Mouse (Mus musculus): ENCODE results near the gene Hspa12a.

Gene Hspa12a

DNA sequence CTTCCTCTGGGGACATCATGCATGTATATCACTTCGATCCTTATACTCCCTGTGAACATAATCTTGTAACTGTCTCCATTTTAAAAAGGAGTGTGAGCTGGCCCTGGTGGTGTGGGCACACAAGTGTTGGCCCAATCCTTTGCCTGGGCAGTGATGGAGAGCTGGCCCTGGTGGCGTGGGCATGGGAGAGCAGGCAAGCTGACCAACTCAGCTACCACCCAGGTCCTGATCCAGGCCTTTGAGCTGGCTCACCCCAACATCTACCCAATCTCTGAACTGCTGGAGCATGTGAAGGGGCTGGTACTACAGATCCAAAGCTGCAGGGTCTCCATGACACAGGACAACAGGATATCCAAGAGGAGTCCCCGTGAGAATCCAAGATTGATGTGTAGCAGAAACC is 120.2 kb downstream of the Hspa12a start:
- DNase-seq (ENCODE audit: low spot score), result peak; percentile 40

DNA sequence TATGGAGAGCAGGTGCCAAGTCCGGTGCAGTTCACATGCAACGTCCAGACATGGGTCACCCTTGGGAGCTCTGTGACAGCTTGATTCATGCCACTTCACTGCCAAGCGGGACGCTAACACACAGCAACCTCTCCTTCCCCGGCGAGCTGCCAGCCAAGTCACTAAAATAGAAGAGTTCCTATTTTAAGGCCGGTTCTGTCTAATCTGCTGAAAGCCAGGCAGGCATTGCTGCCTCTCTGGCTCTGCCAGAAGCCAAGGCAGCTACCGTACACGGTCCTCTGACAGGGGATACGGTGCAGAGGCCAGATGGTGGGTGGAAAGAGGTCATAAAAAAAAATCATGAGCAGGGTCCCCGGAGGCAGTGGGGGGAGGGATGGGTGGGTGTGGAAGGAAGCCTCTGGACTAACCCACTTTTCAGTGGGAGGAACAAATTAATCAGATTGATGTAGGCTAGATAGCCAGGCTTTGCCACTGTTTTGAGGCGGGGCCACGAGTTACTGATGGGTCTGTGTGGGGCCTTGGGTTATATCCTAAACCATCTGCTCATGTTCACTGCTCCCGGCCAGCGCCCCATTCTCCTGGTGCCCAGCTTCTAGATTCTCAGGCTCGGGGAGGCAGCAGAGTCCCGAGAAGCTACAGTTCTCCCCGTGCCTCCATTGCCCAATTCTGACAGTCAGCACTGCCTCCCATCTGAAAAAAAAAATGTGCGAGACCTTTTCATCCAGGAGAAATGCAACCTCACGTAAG is 120.8 kb downstream of the Hspa12a start:
- peak; percentile 90 for DNase-seq (ENCODE audit: low spot score)

DNA sequence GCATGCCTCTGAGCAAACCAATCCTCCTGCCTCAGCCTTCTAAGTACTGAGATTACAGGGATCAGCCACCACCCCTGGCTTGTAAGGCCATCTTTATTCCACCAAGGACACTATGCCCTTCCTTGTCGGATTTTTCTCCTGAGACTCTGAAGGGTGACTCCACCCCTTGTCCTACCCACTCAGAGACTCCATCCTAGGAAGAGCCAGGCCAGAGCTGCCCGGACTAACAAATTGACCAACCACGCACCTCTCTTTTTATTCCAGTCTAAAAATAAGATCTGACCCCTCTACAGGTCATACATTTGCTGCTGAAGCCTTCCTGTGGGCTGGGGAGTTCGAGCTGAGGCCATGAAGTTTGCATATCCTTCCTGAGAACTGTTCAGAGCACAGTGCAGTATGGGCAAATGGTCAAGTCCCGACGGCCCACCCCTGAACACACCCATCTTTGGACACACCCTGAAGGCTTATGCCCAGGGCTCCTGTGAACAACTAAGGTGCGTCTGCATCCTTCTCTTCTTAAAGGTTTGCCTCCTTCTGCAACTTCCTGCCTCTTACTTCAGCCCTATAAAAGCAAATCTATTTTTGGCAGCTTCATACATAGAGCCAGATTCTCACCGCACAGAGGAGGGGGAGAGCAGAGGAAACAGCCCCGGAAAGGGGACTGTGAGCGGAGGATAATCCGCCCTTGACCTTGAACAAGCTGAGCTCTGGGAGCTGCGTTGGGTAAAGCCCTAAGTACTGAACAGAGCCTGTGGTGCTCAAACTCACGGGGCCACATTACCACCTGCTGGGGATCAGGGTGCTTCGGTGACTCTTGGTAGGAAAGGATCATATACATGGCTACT is 124.7 kb downstream of the Hspa12a start:
- no peak for DNase-seq (ENCODE audit: low spot score)

DNA sequence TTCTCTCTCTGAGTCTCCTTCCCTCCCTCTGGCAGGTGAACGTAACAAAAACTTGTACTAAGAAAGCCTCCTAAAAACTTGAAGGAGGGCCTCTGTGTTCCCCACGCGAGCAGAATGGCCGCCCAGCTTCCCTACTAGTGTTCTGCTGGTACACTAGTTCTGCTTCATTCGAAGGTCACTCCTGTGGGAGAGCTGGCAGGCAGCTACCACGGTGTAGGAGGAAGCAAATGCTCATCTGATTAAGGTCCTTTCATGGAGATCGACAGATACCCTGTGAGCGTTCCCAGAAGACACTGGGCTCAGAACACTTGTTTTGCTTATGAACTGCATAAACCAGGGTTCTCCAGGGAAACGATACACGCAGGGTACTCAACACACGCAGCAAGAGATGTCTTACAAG is 126.1 kb downstream of the Hspa12a start:
- DNase-seq (ENCODE audit: low spot score), result no peak

DNA sequence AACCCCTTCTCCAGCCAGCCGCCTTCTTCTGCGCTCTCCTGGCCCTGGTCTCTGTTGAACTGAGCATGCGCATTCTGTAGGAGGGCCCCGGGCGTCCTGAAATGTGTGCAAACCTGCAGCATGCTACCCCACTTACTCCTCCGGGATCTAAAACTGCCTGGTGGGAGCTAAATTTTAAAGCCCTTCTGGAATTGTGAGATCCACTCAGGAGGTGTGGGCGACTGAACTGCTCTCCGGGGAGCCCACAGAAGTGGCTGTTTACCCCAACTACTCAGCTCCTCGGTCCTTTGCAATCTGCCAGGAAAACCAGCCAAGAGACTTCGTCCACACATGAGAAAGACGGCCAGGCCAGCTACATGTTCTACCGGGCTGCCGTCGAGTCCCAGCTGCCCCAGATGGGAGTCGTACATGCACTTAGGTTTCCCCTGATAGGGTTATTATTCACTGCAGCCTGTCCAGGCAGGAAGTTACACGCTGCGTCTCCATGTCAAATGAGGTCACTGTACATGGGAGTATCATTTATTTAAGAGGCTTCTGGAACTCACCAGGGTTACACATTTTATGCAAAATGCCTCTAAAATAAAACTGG is 126.9 kb downstream of the Hspa12a start:
- DNase-seq (ENCODE audit: low spot score), result no peak

DNA sequence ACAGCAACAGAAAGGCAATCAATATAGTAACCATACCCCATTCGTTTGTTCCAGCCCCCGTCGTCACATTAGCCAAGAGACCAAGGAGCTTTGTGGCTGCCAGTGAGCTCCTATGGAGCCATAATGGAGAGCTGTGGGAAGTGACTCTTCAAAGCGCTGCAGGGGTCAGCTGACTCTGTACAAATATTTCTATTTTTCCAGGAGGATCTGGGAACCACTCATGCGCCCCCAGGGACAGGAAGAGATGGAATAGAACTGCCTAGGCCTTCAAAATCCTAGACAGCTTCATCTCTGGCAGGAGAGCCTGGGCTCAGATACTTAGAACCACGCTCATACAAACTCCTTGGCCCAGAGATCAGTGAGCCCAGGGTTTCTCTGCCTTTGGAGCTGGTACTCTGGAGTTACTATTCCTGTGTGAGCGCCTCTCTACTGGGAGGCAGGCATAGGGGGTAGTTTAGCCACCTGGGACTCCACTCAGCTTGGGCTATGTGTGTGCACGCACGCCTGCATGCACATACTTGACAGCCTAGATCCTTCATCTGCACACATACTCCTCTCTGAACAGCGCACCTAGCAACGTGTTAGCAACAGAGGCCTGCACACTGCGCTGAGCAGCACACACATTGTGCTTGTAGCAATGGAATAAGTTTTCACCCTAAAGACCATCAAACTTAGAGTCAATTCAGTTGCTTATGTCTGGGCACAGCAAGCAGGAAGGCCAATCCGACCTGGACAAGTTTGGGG is 128.1 kb downstream of the Hspa12a start:
- DNase-seq (ENCODE audit: low spot score), result no peak

DNA sequence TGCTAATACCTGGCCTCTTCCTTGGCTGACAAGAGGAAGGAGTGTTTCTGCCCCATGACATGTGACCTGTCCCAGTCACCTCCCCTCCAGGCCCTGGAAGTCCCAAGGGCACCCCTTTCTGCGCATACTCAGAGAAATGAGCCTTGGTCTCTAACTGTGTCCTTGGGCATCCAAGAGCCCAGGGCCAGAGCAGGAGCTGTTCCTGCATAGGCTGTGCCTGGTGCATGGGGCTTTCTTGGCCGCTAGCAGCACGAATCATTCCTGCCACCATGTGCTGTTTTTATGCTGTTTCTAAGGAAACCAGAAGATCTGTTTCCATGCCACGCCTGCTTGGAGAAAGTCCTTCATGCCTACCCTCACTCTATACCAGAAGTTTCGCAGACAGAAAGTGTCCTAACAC is 132.9 kb downstream of the Hspa12a start:
- no peak for DNase-seq (ENCODE audit: low spot score)

DNA sequence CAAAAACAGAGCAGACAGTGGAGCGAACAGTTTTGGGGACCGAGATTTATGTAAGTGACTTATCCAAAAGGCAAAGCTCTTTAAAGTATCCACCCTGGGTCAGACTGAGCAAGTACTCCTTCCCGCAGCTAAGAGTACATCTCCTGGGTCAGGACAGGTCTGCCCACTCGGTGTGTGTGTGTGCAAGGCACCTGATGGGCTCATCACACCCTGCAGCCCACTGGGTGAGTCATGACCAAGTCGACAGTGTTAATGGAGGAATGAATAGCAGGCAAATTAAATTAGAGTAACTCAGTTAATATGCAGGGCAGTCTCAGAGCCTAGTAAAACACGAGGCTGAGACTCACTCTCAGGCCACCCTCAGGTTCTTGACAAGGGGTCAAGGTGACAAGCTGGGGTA is 134.6 kb downstream of the Hspa12a start:
- DNase-seq (ENCODE audit: low spot score), result peak; percentile 55

DNA sequence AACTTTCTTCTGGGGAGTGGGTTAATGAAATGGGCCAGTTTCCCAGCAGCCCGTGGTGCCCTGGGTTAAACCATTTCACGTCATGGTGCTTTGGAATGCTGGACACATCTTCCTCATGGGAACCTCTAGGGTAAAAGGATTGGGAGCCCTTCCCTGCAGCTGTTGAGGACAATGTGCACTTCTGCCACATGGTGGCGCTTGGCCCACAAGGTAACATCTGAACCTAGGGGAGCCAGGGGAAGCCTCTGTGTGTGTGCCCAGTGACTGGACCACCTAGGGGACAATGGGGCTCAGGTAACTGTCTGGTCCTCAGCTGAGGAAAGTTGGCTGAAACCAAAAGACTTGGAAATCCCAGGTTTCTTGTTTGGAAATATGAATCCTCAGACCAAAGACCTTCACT is 137.1 kb downstream of the Hspa12a start:
- DNase-seq (ENCODE audit: low spot score), result peak; percentile 78

DNA sequence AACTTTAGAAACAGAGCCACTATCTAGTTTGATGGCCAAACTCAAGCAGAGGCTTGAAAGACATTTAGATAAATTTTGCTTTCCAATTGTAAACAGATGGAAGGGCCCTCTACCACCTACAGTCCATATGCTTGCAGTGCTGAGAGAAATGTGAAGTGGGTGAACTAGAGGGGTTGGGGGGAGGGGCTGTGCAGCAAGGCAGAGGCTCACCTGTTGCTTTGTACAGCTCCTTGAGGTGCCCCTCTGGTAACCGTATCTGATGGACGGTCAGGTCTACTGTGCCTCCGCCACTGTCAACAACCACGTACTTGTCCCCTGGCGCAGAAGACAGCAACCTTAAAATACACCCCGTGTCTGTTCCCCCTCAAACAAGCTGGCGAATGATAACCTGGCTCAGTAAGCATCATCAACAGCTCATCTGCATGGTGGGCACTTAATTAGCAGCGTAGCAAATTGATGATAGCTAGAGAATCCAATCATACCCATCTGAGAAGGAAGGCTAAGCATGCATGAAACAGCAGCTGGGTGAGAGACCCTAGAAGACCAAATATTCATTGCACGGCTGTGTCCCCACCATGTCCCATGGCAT is 138.2 kb downstream of the Hspa12a start:
- no peak for DNase-seq (ENCODE audit: low spot score)

DNA sequence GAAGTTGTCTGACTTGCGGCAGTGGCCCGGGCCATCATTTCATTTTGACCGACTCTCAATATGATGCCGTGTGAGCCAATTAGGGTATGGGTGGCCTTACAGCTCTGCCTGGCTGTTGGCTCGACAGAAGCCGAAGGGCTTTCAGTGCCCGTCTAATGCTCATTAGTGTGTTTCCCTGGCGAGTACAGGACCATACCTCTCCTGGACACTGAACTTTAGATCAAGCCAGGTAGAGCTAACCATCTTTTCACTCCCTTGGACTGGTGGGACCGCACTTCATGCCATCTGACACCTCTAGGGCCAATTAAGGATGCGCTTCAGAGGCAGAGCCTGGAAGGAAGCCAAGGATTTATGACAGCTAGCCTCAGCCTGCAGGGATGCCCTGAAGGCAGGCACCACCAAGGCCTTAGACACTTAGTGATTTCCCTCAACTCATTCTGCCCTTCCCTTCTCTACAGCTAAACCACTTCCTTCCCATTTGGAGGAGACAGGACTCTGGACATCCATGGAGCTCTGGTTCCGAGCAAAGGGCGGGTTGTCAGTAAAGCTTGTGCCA is 148.3 kb downstream of the Hspa12a start:
- DNase-seq (ENCODE audit: low spot score), result peak; percentile 59

DNA sequence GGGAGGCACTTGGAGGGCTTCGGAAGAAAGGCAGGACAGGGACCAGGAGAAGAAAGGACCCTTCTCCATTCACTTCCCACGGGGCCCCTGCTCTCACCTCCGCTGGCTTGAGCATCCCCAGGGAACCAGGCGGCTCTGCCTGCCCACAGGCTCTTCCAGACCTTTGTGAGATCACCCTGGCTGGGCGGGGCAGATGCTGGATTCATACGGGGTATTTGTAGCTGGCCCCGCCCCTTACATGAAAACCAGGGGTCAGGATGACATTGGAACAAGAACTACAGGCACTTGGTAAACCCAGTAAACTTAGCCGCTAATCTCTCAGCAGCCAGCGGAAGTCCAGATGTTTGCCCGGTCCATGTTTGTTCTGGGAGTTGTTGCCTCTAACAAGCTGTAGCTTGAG is 149.2 kb downstream of the Hspa12a start, which contains the start of gene 1700019N19Rik:
1700019N19Rik (minus strand) TSS at position 178 of the 400 bp plus-strand sequence.
- peak; percentile 71 for DNase-seq (ENCODE audit: low spot score)

DNA sequence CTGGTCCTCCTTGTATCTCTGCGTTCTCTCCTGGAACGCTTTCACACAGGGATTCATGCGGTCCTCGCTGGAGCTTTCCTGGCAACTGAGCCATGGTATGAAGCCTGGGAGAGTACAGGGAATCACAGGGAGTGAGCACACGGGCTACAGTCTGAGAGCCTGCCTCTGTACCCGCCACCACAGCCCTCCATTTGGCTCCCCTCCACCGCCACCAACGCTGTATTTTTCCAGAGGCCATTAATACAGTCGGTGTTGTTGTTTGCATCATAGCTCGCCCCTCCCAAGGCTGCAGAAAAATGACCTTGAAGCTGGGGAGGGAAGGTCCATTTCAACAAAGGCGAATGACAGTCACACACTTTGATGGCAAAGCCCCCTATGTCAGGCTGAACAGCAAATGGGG is 154.3 kb downstream of the Hspa12a start:
- DNase-seq (ENCODE audit: low spot score), result no peak

DNA sequence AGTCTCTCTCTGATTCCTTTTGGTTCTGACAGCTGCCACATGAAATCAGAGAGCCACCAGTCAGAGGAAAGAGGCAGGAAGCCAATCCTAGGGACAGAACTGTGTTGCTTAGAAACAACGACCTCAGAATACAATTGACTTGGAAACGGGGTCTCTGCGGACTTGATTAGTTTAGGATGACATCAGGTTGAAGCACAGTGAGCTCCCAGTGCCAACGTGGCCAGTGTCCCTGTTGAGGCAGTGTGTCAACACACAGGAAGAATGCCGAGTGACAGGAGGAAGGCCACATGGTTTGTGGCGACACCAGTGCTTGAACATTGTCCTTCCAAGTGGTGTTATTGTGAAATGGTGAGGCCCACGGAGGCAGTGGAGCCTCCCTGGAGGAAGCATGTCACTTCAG is 159.5 kb downstream of the Hspa12a start:
- DNase-seq (ENCODE audit: low spot score), result no peak

DNA sequence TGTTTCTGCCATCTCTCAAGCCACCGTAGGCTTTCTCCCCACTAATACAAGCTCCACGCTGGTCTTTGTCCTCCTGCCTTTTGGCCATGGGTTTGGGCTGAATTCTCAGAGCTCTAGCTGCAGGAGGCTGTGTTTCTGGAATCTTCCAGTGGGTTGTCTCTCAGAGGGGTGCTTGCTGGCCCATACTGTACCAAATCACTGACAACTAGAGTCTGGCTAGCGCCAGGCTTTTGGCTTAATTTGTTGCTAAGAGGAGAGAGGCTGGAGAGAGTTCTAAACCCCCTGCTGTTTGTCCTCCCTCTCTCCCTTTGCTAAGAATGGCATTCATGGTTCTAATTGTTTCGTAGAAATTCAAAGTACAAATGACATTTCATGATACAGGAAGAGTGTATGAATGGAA is 161.9 kb downstream of the Hspa12a start:
- DNase-seq (ENCODE audit: low spot score), result no peak

DNA sequence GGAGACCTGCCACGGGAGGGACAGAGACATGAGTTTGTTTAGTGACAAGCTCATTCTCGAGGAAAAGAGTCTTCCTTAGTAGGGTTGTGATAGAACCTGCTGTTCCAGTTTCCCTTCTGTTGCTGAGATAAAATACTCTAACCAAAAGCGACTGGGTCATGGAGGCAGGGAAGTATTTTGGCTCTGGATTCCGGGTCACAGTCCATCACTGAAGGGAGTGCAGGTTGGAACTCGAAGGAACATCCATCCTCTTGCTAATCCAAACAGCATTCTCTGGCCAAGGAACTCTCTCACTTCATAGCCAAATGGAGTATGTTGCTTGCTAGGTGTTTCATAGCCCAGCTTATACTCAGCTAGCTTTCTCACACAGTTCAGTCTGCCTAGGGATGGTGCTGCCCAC is 167.0 kb downstream of the Hspa12a start:
- no peak for DNase-seq (ENCODE audit: low spot score)

DNA sequence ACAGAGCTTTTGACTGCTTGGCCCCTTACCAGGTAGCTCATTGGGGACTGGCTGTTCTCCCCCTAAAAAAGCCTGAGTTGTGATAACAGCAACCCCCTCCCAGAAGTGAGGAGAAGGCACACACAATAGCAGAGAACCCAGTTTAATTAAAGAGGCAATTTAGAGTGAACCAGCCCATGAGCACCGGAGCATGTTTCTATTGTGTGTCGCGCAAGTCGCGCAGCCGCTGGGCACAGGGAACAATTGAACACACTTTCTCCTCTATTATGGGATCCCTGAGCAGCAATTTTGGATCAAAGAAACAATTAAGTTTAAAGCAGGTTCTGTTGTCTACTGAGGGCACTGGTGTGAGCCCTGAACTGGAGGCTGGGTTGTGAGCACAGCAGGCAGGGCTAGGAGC is 176.1 kb downstream of the Hspa12a start:
- no peak for DNase-seq (ENCODE audit: low spot score)

DNA sequence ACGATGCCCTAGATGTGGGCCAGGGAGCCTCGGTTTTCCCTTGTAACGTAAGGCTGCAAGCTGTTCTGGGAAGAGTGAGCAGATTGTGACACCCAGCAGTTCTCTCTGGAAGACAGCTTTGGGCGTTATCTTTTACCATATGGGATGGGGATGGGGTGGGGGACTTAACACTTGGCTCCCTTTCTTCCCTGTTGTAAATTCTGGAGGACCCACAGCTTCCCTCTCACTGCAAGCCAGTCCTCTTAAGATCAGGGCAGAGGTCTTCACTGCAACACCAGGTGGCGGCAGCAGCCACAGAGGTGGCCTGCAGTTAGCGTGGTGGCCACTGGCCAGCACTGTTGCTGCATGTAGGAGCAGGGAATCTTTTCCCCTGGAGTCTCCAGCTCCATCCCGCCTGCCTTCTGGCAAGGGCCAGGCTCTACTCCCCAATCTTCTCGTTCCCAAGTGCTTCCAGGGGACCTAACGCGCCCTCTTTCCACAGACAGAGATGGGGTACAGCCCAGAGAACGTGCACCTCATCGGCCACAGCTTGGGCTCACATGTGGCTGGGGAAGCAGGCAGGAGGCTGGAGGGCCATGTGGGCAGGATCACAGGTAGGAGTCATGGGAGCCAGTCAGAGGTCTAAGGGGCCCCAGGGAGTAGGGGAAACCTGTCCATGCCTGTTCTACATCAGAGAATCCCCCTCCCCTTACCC is 180.5 kb downstream of the Hspa12a start:
- peak; percentile 85 for DNase-seq (ENCODE audit: low spot score)

DNA sequence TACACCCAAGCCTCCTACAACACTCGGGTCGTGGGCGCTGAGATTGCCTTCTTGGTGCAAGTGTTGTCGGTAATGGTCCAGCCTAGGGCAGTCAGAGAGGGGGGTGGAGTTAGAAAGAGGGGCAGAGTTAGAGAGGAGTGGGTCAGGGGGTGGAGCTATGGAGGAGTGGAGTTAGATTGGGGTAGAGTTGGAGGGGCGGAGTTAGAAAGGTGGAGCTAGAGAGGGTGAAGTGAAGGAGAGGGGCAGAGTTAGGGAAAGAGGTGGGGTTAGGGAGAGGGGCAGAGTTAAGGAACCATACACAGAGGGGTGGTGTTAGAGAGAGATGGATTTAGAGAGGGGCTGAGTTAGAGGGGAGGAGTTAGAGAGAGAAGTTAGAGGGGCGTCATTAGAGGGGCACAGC is 181.1 kb downstream of the Hspa12a start:
- no peak for DNase-seq (ENCODE audit: low spot score)

DNA sequence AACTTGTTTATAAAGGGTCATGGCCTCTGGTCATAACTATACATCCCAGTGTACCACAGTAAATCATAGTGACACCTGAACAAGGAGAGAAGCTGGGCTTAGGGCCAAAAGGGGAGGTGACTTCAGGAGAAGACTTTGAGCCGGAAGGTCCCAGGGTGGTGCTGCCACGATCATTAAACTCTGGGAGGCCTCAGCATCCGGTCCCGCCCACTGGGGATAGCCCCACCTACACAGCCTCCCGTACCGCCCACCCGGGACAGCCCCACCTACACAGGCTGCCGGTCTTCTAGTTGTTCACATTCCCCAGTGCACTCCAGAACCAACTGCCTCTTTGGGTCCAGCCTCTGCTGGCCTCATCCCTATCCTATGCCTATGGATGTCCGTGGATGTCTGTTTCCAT is 184.0 kb downstream of the Hspa12a start, which contains the start of gene Pnliprp2:
Pnliprp2 (plus strand) TSS at position 297 of the 400 bp plus-strand sequence.
- no peak for DNase-seq (ENCODE audit: low spot score)

DNA sequence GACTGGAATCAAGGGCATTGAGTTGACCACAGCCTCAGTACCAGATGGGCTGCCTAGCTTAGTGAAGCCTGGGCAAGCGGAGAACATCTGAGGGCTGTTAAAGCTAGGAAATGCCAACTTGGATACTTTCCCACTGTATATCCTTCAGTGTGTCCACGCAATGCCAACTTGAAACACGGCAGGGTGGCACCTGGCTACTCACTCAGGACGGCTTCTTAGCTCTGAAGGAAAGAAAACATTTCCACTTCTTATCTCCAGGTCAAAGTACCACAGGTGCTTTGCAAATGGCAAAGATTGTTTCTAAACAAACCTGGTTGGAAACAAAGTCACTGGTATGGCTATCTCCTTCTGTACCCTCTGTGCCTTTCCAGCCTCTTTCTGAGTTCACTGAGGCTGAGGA is 184.6 kb downstream of the Hspa12a start:
- DNase-seq (ENCODE audit: low spot score), result no peak
